ENCODE assay signal across 13 mouse cellular contexts in the genomic region with DNA sequence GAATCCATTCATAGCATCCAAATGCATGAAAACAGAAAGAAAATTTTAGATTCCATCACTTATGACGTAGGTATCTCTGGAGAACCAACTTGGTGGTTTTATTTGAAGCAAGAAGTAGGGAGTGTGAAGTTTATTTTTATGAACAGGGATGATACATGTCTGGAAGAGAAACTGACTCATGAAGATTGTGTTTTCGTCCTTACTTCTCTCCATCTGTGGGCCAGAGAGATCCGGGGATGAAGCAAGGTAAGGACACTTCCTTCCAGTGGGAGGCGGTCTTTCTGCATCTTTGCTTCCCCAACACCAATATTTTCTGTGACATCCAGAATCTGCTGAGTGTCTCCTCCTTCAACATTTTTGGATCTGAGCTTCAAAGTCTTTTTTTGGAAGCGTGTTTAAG. TPM values are rescaled to one million over a fixed set of nuclear protein-coding genes. Genes with fewer than 3 reads are reported as not detected.
DNase-seq lines count a peak whose midpoint lies in the region; ATAC-seq and TF ChIP-seq lines count a peak whose summit lies in the region.
"Had no signal": no experiment of that assay in that cellular context is flagged by ENCODE, and none has a peak within 500 bp of the region (broad histone marks: within the 10 kb centered on the region; RNA-seq: fewer than 3 reads in every experiment).

No protein-coding gene starts in this region.

- no peak overlapping the region for H3K9ac ChIP-seq in kidney, embryonic 15.5 days
- H3K9ac ChIP-seq: hindbrain, embryonic 15.5 days; liver, embryonic 14.5 days had no signal

- no peak overlapping the region for H3K4me3 ChIP-seq in kidney, adult 2 months (ENCODE audit: insufficient read depth, low read depth, low read length)
- no peak overlapping the region for H3K4me3 ChIP-seq in kidney, embryonic 15.5 days (replicated peaks)
- H3K4me3 ChIP-seq in limb, embryonic 10.5 days, result no peak overlapping the region
- H3K4me3 ChIP-seq: hindbrain, embryonic 15.5 days had no signal

- H3K4me2 ChIP-seq in kidney, embryonic 15.5 days, result no peak overlapping the region
- H3K4me2 ChIP-seq: hindbrain, embryonic 15.5 days had no signal

- POLR2A ChIA-PET in Patski (lab: Charles Lee), result no interaction called here

- no peaks in the 10 kb centered on the region for H3K4me1 ChIP-seq in kidney, adult 2 months (ENCODE audit: control insufficient read depth, insufficient read depth, low read length)
- H3K4me1 ChIP-seq in kidney, embryonic 15.5 days, result no peaks in the 10 kb centered on the region
- H3K4me1 ChIP-seq in limb, embryonic 10.5 days, result no peaks in the 10 kb centered on the region
- H3K4me1 ChIP-seq: hindbrain, embryonic 15.5 days had no signal

- no peak for TF ChIP-seq POLR2A in kidney, adult 2 months (IDR thresholded peaks at IDR 0.05; ENCODE audit: low read depth, low read length)
- TF ChIP-seq POLR2A in brain, embryonic 14.5 days (IDR thresholded peaks at IDR 0.05; ENCODE audit: borderline replicate concordance, extremely low read depth, insufficient read depth, insufficient read length, poor library complexity, severe bottlenecking), result no peak

- TF ChIP-seq CTCF in kidney, adult 2 months (conservative IDR thresholded peaks at IDR 0.05; ENCODE audit: insufficient read depth, insufficient read length, low read depth, low read length), result peak; percentile 31
- TF ChIP-seq CTCF in Patski (IDR thresholded peaks at IDR 0.05), result peak; percentile 13
- TF ChIP-seq CTCF in brain, embryonic 14.5 days (IDR thresholded peaks at IDR 0.05; ENCODE audit: borderline replicate concordance, extremely low read depth, insufficient read depth, insufficient read length), result no peak

- intact Hi-C loops in left cerebral cortex, postnatal 36 days (cut with DNase I), result loop anchor here (5.0 kb wide), 1 partner anchor 98 kb away; no protein-coding TSS in a partner anchor

- H3K27me3 ChIP-seq in kidney, adult 2 months (replicated peaks; ENCODE audit: control insufficient read depth, insufficient read depth, low read length), result no peaks in the 10 kb centered on the region
- H3K27me3 ChIP-seq in kidney, embryonic 15.5 days, result 0 out of 2 replicates have a peak, but pooled peaks cover 6% of the 10 kb centered on the region
- H3K27me3 ChIP-seq in Patski, result peaks cover 12% of the 10 kb centered on the region
- H3K27me3 ChIP-seq in limb, embryonic 10.5 days (ENCODE audit: low read depth, poor library complexity, severe bottlenecking), result peaks cover 7% of the 10 kb centered on the region
- H3K27me3 ChIP-seq: CH12.LX; hindbrain, embryonic 15.5 days had no signal

- no peaks in the 10 kb centered on the region for H3K36me3 ChIP-seq in kidney, adult 2 months (ENCODE audit: control insufficient read depth, insufficient read depth, low read length)
- no peaks in the 10 kb centered on the region for H3K36me3 ChIP-seq in kidney, embryonic 15.5 days
- no peaks in the 10 kb centered on the region for H3K36me3 ChIP-seq in limb, embryonic 10.5 days
- H3K36me3 ChIP-seq: hindbrain, embryonic 15.5 days had no signal

- H3K9me3 ChIP-seq in kidney, embryonic 15.5 days (replicated peaks), result no peaks in the 10 kb centered on the region
- H3K9me3 ChIP-seq in limb, embryonic 10.5 days (replicated peaks), result no peaks in the 10 kb centered on the region
- H3K9me3 ChIP-seq: hindbrain, embryonic 15.5 days had no signal

- in situ Hi-C loops in Patski (cut with MboI; ENCODE audit: low pct_unique_long_range_greater_than_20kb), result no loop called here

- CTCF ChIA-PET in Patski (lab: Charles Lee), result interaction anchor here (1.4 kb wide), 1 partner anchor 544 kb away, joined by 3 read pairs; no protein-coding TSS in a partner anchor

- 79% methylated on average over 5 of the region's 5 CpGs for WGBS in kidney, adult 2 months
- WGBS in kidney, embryonic 15.5 days, result 72% methylated on average over 5 of the region's 5 CpGs
- 78% methylated on average over 5 of the region's 5 CpGs for whole genome bisulfite sequencing in limb, embryonic 10.5 days

- no peak for DNase-seq in kidney, adult 2 months
- no peak for DNase-seq in Patski (ENCODE audit: low read depth, low spot score)
- DNase-seq in brain, embryonic 14.5 days (ENCODE audit: low read depth), result peak; percentile 27
- DNase-seq in left cerebral cortex, postnatal 36 days (ENCODE audit: low spot score in 2 of 2), result peak; percentile 54 to 65
- no peak for DNase-seq in adrenal gland, adult 8-10 months
- DNase-seq in limb, embryonic 10.5 days (ENCODE audit: low spot score), result no peak
- DNase-seq: adrenal gland, postnatal 10 days; kidney, postnatal 10 days; thymus, adult 2 months had no signal

- no peak for ATAC-seq in kidney, embryonic 15.5 days (replicated peaks; ENCODE audit: low FRiP score)
- no peak for ATAC-seq in Patski

- H3K27ac ChIP-seq in kidney, adult 2 months (ENCODE audit: insufficient read depth, low read depth, low read length), result no peak overlapping the region
- no peak overlapping the region for H3K27ac ChIP-seq in kidney, embryonic 15.5 days
- H3K27ac ChIP-seq in limb, embryonic 10.5 days, result no peak overlapping the region
- H3K27ac ChIP-seq: hindbrain, embryonic 15.5 days; liver, embryonic 14.5 days had no signal

RNA-seq across cellular contexts. Expression of a gene that starts 6.0 kb away (rescaled TPM):
- polyA plus RNA-seq in kidney, adult 2 months (2012; rRNA removed), result 4.4 and 5.0 TPM in 2 replicates
- 29.5 and 30.1 TPM in 2 replicates for polyA plus RNA-seq in kidney, embryonic 15.5 days (2015; fragmentation: Nextera tagmentation; extraction: Ambion mirVana)
- 0.09 TPM for polyA plus RNA-seq in Patski (2021)
- 8.5 and 15.2 TPM in 2 replicates for polyA plus RNA-seq in brain, embryonic 14.5 days (2012; rRNA removed)
- 100 to 1,000 TPM; 186 to 196 TPM for total RNA-seq in left cerebral cortex, postnatal 36 days (2021)
- total RNA-seq in adrenal gland, adult 8-10 months (2022), result 100 to 1,000 TPM in 3 of 4 experiments, 10 to 100 TPM in 1; 95.6 to 151 (median 117) TPM
- polyA plus RNA-seq in limb, embryonic 10.5 days (2016; fragmentation: Nextera tagmentation; extraction: Ambion mirVana), result 9.7 and 12.2 TPM in 2 replicates
- total RNA-seq: CH12.LX had no signal

Comparison
In these comparisons a context has a peak if more than half of its experiments do, and no peak if none do; other contexts are left out.
1. DNase-seq: peak in brain, embryonic 14.5 days (single experiment) and left cerebral cortex, postnatal 36 days (2 of 2); none in kidney, adult 2 months (single experiment), Patski (single experiment), adrenal gland, adult 8-10 months (single experiment) and limb, embryonic 10.5 days (single experiment).